Mouse (Mus musculus) liver, embryonic 14.5 days (tissue): ENCODE measurements at regions not wholly inside any gene's neighbourhood (a gene's known extent, or its start where the extent isn't known, plus 50 kb on each side); places are given as distances from the start of the nearest gene placed in this dataset.

Experiments used
- CTCF ChIP-seq: IDR thresholded peaks from 2 replicates; pipeline ENCODE4 v1.5.1; 2016; ENCODE audit warnings: antibody characterized with exemption, low read depth, control low read depth
- EP300 ChIP-seq: IDR thresholded peaks from 2 replicates; pipeline ENCODE4 v1.6.1; 2016; ENCODE audit warnings: antibody characterized with exemption, low read depth

DNA sequence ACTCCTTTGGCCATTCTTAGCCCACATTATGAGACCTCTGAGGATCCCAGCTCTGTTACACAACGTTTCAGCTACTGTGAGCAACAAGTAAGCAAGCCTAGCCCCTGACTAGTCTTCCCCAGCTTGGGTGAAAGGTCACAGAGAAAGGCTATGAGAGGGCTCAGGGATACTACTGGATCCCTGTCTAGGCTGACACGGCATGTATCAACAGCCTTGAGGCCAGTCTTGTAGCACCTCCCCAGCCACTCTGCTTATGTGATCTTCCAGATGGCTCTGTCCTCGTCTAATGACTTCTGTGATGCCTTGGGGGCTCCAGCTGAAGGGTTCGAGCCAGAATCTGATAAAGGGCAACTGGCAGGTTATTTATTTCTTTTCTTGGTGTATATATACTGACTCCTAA is 115.6 kb downstream of the Zfp36l1 start:
- TF ChIP-seq CTCF = no peak
- TF ChIP-seq EP300 = no peak
